Mouse (Mus musculus) right cerebral cortex, postnatal 4 days (tissue): ENCODE data around the gene Rgs3.

Source experiments
- DNase-seq: peaks from one replicate; pipeline ENCODE4 v3.0.0-alpha.2; 2022

Gene Rgs3

GRCm38 (mm10) chr4:62731531-62732063 is 171.9 kb downstream of the Rgs3 start:
- no peak for DNase-seq

GRCm38 (mm10) chr4:62732096-62732495 is 172.4 kb downstream of the Rgs3 start:
- DNase-seq: no peak

DNA sequence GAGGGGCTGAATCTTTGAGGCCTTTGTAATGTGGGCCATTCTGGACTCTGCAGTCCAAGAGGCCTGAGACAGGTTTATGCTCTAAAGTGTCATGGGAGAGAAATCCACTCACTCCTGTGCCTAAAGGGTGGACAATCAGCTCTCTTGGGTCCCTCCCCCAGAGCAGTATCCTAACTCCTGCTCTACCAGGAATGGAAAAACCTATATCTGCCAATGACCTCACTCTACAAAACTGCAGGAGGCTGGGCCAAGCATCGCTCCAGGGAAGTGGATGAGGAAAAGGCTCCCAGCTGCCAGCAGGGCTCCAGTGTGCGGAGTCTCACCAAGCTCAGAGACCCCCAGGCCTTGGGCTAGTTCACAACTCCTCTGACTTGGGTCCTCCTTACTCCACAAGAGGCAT is 173.2 kb downstream of the Rgs3 start:
- DNase-seq: no peak

DNA sequence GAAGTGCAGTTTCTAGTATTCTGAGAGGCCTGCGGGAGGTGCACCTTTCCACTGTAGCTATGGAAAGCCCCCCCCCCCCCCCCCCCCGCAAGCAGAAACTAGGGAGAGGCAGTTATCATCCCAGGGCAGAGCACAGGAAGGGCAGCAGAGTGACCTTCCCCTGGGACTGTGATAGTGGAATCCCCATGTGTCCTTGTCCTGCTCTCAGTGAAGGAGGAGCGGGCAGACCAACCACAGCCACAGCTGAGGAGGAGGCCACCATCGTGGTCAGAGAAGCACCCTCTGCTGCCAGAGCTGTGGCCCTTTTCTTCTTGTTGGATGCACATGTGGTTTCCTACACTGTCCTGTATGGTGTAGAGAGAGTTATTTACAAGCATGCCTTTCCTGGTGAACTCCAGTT is 174.3 kb downstream of the Rgs3 start:
- DNase-seq: no peak

- no peak for DNase-seq
These were observed 175.6 kb downstream of the Rgs3 start for GRCm38 (mm10) chr4:62735291-62735690.

GRCm38 (mm10) chr4:62735878-62736277 is 176.2 kb downstream of the Rgs3 start:
- no peak for DNase-seq

DNA sequence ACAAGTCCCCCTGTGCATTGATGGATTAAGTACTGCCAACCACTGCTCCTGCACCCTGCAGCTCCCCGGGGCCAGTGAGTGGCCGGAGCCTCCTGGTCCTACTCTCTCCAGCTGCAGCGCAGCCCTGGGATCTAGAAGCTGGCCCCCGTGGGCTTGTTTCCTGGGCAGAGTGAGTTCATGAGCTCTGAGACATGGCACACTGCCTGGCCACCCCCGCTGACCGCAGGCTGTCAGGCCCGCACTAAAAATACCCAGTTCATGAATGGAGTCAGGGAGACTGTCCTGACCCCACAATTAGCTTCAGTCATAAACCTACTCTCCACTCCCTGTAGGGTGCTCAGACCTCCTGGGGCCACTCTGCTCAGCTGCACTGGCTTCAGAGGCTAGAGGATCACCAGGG is 176.8 kb downstream of the Rgs3 start:
- DNase-seq: no peak

DNA sequence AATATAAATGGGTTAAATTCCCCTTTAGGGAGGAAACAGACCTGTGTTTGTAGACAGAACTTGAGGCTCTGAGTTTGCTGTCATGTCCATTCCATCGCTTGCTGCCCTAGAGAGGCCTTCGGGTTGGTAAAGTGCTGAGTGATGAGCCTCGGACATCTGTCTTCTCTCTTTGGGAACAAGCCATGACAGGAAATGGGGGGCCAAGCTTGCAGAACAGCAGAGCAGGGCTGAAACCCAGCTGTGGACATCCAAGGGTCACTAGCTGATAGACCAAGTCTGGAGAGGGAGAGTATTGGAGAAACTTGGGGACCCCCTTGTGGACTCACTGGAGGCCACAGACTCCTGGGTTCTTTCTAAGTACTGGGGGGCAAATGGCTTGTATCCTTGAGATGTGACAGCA is 177.3 kb downstream of the Rgs3 start:
- no peak for DNase-seq

- peak; percentile 42 for DNase-seq
These were observed 178.5 kb downstream of the Rgs3 start for GRCm38 (mm10) chr4:62737983-62738695.

GRCm38 (mm10) chr4:62738996-62739395 is 179.3 kb downstream of the Rgs3 start:
- DNase-seq: no peak

DNA sequence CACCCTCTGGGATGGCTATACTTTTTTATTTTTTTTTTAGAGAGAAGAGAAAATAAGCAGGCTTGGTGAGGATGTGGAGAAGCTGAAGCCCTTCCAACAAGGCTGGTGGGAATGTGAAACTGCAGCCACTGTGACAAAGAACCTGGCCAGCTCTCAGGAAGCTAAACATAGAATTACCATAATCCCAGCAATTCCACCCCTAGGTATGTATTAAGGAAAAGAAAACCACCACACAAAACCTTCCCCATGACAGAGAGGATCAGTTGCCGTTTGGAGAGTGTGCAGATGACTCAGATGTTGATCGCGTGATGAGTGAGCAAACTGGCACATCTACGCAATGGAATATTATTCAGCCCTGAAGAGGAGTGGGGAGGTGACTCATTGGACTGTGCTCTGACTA is 179.9 kb downstream of the Rgs3 start:
- no peak for DNase-seq

DNA sequence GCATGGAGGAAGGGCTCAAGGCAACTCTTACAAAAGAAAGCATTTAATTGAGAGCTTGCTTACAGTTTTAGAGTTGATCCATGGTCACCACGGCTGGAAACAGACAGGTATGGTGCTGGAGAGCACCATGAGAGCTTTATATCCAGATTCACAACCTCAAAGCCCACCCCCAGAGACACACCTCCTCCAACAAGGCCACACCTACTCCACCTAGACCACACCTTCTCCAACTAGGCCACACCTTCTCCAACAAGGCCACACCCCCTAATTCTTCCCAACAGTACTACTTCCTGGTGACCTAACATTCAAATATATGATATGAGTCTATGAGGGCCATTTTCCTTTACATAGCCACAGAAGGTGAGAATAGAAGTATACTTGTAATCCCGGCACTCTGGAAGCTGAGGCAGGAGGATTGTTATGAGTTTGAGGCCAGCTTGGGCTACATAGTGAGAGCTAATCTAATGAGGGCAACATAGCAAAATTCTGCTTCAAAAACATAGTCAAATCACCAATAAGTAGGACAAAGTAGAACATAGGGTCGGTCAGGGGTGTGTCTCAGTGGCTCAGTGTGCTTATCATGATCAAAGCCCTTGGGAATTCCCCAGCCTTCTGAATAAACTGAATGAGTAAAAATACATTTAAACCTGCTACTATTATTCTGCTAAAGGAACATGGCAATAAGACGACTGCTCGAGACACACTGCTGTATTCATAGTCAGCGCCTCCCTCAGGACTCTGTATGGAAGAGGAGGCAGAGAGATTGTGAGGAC is 180.8 kb downstream of the Rgs3 start:
- DNase-seq: no peak

- no peak for DNase-seq
These were observed 181.4 kb downstream of the Rgs3 start for GRCm38 (mm10) chr4:62741055-62741453.

DNA sequence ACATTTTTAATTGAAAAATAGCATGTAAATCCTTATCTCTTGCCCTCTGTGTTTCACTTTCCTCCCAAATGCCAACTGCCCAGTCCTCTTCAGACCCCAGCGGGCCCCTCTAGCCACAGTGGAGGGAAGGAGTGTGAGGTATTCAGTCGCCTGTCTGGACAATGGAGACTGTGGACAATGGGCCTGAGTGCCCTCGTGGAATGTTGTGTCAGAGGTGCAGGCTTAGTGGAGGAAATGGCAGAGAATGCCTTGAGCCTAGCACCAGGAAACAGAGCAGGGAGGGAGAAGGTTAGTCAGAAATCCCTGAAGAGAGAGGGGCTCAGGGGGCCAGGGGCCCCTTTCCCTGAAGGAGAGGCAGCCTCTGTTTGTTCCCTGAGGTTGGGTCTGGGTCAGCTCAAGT is 182.0 kb downstream of the Rgs3 start:
- DNase-seq: no peak

DNA sequence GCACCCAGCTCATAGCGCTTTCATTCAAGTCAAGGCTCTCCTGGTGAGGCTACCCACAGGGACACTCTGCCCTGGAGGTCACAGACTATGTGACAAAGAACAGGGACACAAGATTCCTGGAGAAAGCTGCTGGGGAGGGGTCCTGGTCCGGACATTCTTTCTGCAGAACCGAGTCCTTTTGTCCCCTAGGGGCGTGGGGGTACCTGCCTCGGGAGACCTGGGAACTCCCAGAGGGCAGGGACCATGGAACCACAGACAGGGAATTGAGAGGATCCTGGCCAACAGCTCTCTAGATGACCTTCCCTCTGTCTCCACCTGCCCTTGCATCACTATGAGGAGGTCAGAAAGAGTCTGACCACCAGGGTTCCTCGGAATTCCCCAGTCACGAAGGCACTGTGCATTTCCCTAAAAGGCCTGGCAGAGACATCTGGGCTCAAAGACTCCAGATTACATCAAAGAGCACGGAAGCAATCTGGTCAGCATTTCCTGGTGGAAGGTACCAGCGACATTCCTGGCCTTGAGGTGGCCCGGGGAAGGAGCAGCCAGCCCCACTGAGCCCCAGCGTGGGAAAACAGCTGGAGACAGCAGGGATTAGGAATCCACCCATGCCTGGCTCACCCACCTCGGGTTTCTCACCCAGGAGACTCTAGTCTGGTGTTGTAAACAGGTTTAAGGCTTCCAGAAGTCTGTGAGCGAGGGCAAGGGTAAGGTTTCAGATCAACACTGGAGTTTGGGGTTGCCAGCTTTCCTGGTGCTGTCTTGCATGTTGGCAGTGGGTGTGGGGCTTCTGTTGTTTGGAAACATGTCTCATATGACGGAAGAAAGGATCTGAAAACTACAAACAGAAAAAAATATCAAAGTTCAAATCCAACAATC is 183.5 kb downstream of the Rgs3 start:
- DNase-seq: no peak

- DNase-seq: no peak
These were observed 184.9 kb downstream of the Rgs3 start for GRCm38 (mm10) chr4:62744534-62744956.

- no peak for DNase-seq
These were observed 185.5 kb downstream of the Rgs3 start for GRCm38 (mm10) chr4:62744985-62745638.
